Mouse (Mus musculus) spleen, adult 2 months (tissue): ENCODE results near the gene Slc39a7.
A peak's percentile ranks its signal among the peaks of the same experiment; 100 is the strongest.

Experiments used
- CTCF ChIP-seq: fragments of 200-500 bp; IDR thresholded peaks from 2 replicates; pipeline ENCODE4 v1.5.1; 2011; ENCODE audit warnings: mild to moderate bottlenecking, inconsistent platforms; ENCODE audit not compliant: insufficient read depth, insufficient read length, insufficient replicate concordance; ENCODE audit errors: extremely low read depth
- POLR2A ChIP-seq: fragments of 200-500 bp; IDR thresholded peaks from 2 replicates; pipeline ENCODE4 v1.6.1; 2011; ENCODE audit warnings: low read depth, low read length, inconsistent platforms

- TF ChIP-seq CTCF (peak; percentile 38; the same call in 1 of the 2 replicates), POLR2A (no peak)
Measured at GRCm38 (mm10) chr17:34003426-34003825, 28.1 kb downstream of the Slc39a7 start.
